Mouse (Mus musculus): ENCODE results near the gene Hoxa10.

DNA sequence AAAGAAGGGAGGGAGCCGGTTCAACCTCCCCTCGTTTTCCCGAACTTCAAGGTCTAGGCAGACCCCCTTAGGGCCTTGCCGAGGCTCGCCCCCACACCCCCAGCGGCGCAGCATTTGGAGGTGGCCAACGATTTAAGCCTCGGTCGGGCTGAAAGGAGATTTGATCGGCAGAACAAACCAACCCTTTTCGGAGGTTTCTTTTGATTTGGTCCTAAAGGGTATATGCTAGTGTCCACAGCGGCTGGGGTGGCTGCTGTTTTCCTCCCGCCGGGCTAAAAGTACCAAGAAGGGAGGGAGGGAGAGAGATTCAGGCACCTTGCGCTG, 8.7 kb upstream of the Hoxa10 start:
- TF ChIP-seq GATA2 (IDR thresholded peaks at IDR 0.05; ENCODE audit: borderline replicate concordance, low read depth, low read length) (no peak), CTCF (IDR thresholded peaks at IDR 0.05; ENCODE audit: low read depth, low read length) (no peak), GATA1 (IDR thresholded peaks at IDR 0.05; ENCODE audit: borderline replicate concordance, low read length) (no peak), TAL1 (conservative IDR thresholded peaks at IDR 0.05; ENCODE audit: low read depth, low read length) (no peak), POLR2AphosphoS5 (IDR thresholded peaks at IDR 0.05; ENCODE audit: insufficient replicate concordance, low read depth, low read length) (no peak)
